Mouse (Mus musculus) megakaryocyte, embryonic 14.5 days (primary cell): ENCODE measurements around the gene Gins3.

Experiments used
- FLI1 ChIP-seq: IDR thresholded peaks from 2 replicates; pipeline ENCODE4 v1.6.1; 2012; ENCODE audit warnings: low read length, inconsistent platforms, mixed read lengths
- GATA1 ChIP-seq: IDR thresholded peaks from 3 replicates; pipeline ENCODE4 v1.6.1; 2012; ENCODE audit warnings: mixed read lengths, low read length, inconsistent platforms, borderline replicate concordance

DNA sequence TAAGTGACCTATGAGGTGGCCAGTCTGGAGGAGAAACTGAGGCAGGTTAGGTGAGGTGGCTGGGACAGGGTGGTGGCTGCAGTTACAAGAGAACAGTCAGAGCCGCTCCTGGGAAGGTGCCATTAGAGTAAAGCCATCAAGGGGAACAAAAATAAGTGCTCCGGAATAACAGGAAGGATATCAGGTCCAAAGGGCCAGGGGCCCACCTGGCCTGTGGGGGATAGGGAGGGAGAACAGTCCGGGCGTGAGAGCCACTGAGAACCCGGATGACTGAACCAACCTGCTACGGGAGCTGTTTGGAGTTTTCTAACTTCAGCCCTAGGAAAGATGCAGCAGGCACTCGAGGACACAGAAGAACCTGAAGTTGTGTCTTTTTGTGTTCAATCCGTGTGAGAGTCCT is 27.8 kb downstream of the Gins3 start:
- TF ChIP-seq GATA1: no peak
- no peak for TF ChIP-seq FLI1
